Mouse (Mus musculus): ENCODE data around the gene Gdf7.

Gene Gdf7

GRCm38 (mm10) chr12:8326825-8327674, 25.3 kb upstream of the Gdf7 start:
- DNase-seq, result peak; percentile 94

GRCm38 (mm10) chr12:8325943-8326522, 24.3 kb upstream of the Gdf7 start:
- DNase-seq, result no peak

- DNase-seq, result peak; percentile 48
Observed at GRCm38 (mm10) chr12:8325245-8325942, 23.6 kb upstream of the Gdf7 start.

DNA sequence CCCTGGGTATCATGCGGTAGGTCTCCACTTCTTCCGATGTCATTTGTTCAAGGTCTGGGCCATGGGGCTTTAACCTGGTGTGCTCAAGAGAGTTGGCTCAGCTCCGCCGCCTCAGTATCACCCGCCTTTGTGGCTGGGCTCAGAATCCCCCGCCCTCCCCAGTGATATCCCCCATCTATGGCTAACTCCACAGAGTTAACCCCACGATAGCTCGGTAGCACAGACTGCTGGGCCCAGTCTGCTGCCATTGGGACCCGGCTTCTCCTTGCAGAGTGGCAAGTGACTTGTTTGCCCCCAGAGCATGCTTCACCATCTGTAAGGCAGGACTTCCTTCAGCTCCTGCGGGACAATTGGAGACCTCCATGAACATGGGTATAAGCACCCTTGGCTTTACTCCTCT, 22.3 kb upstream of the Gdf7 start:
- no peak for DNase-seq

DNA sequence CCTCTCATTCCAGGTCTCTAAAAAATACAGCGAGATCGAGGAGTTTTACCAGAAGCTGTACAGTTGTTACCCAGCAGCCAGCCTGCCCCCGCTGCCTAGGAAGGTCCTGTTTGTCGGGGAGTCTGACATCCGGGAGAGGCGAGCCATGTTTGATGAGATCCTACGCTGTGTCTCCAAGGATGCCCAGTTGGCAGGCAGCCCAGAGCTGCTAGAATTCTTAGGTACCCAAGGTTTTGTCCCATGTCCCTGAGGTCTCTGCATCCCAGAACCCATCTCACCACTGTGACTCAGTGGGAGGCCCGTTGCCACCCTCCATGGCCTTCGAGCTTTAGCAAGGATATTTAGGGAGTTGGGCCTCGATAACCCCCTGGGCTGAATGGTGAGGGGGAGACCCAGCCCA, 19.8 kb upstream of the Gdf7 start:
- no peak for DNase-seq

DNA sequence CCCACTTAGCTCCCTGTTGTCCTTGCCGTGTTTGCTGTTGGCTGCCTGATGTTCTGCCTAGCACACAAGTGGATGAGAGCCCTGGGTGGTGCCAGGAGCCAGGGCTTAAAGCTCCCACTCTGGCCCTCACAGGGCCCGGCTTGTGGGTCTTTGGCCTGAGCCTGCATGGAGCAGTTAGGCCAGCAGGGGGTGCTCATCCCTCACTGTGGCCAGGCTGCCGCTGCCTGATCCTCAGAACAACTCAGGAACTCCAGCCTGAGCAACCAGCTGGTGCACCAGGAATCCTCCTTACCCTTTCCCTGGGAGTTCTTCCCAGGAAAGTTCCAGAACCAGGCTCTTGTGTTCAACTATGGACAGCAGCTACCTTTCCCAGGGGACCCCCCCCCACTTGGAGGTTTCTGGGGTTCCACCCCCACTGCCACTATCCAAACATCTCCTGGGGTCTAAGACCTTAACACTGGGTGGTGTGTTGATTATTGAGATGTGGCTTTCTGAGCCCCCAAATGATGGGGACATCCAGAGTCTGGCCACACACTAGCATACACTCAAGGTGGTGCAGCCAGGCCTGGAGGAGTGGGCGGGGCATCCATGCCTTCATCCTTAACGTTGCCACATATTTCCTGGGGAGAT, 18.4 kb upstream of the Gdf7 start:
- peak; percentile 83 for DNase-seq

GRCm38 (mm10) chr12:8316541-8316940, 14.8 kb upstream of the Gdf7 start:
- DNase-seq, result no peak

GRCm38 (mm10) chr12:8313773-8314172, 12.0 kb upstream of the Gdf7 start:
- DNase-seq, result no peak

DNA sequence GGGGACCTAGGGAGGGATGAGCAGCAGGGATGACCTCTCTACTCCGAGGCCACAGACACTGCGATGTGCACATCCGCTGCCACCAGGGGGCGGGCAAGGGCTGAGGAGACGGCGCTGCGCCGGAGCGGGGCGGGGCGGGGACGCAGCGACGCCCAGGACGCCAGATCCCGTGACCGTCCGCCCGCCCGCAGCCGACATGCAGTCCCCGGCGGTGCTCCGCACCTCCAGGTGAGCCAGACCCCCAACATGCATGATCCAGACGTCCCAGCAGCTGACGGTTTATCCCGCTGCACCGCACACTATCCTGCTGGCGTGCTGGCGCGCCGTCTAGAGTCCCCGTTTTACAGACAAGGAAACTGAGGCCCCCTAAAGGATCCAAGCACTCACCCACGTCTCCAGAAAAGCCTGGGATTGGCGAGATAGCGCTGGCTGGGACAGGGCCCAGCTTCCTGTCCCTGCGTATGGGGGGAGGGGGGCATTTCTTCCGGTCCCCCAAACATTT, 11.6 kb upstream of the Gdf7 start, which contains the start of gene Hs1bp3:
TSS of gene Hs1bp3 (plus strand) at position 163 of the 502 bp plus-strand sequence.
- DNase-seq, result peak; percentile 81

- no peak for DNase-seq
Observed at GRCm38 (mm10) chr12:8312266-8312665, 10.5 kb upstream of the Gdf7 start.

DNA sequence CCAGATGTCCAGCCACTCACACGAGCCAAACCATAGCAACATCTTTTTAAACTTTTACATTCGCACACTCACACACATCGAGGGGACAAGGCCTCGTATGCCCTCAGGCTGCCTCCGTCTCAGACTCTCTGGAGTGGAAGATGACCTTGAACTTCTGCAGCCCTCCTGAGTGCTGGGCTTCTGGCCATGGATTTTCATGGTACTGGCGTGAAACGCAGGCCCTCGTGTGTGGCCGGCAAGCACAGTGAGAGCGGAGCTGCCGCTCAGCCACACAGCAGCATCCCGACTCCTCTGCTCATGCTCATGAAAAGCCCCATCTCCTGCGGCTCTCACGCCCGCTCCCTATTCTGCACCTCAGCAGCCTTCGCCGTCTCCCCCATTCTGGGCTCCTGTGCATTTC, 9.2 kb upstream of the Gdf7 start:
- DNase-seq, result no peak

DNA sequence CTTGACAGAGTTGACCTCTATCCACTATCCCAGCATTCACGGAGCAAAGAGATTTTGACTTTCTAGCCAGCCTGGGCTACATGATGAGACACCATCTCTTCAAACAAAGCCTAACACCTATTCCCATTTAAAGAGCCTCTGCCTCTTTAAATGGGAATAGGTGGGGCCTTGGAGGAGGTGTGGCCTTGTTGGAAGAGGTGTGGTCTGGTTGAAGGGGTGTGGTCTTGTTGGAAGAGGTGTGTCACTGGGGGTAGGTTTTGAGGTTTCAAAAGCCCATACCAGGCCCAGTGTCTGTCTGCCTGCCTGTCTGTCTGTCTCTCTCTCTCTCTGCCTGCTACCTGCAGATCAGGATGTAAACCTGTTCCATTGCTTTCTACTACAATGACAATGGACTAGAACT, 5.2 kb upstream of the Gdf7 start:
- DNase-seq, result no peak

DNA sequence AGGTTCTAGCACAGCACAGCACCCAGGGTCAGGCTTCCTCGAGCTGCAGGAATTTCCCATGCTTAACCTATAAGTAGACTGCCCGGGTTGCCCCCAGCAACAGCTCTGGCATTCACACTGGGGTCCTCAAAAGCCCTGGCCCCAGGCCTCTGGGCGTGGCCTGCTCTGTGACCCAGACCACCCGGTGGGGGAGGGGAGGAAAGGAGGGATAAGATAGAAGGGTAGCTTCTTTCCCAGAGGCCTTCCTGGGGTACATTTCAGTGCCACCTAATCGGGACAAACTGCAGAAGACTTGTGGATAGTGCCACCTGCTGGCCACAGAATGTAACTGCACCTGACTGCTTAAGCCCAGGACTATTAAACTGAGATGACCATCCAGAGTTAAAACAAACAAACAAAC, 4.7 kb upstream of the Gdf7 start:
- DNase-seq, result peak; percentile 67

DNA sequence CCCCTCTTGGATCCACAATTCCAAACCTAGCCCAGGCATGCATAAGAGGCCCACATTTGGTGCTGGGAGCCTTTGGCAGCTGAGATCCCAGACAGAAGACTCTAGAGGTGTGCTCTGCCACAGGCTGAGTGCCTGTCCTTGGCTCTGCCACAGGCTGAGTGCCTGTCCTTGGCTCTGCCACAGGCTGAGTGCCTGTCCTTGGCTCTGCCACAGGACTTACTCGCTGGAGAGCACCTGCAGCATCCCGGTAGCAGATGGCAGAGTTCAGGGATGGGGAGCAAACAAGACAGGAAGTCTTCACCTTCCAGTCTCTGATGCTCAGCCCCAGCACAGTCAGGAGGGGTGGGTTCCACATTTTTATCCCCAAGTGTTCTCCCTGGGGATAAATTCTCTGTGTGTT, 3.5 kb upstream of the Gdf7 start:
- DNase-seq, result no peak

DNA sequence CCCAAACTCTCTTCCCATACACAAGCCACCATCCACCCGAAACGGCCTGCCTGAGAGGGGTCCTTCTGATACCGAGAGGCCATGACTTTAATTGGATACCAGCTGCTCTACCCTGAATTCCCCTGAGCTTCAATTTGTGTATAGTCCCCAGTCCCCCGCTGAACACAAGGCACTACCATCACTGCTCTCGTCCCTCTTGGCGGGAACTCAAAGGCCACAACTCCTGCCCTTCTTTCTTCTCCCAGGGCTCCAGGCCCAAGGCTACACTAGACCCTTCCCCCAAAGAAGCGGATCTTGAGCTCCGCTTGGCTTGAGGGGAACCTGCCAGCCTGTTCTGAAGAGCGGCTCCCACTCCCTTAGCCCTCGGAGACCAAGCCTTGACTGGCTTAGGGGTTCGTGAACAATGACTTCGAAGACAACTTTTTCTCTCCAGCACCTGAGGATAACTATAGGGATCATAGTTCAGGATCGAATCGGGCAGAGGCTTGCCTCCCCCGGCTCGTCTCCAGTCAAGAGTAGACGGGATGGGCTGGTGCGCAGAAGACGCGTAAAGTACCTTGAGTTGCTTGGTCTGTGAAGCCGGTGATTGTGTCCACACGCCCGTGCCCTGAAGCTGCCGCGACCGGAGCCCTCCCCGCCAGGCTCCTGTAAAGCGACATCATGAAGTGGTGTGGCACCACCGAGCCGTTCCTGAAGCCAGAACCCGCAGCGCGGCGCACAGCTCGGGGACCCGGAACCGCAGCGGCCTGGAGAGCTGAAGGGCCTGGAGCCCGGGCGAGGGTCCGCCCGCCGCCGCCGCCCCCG, 541 bp downstream of the Gdf7 start:
- no peak for DNase-seq

- DNase-seq, result no peak
Observed at GRCm38 (mm10) chr12:8300521-8300920, 1.2 kb downstream of the Gdf7 start.

DNA sequence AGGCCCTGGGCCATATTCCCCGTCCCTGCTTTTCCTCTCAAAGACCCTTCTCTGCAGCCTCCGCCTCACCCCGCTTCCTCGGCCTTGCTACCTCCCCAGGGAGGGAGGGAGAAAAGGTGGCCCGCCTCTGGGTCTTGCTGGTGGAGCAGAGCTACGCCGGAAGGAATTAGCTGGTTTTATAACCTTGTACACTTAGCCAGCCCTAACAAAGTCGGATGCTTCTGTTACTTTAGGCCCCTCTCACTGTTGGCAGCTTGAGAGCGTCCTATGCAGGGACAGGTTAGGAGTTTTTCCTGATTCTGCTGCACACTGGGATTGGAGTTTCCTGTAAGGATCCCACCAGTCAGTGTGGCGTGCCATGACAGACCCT, 1.7 kb downstream of the Gdf7 start:
- no peak for DNase-seq

DNA sequence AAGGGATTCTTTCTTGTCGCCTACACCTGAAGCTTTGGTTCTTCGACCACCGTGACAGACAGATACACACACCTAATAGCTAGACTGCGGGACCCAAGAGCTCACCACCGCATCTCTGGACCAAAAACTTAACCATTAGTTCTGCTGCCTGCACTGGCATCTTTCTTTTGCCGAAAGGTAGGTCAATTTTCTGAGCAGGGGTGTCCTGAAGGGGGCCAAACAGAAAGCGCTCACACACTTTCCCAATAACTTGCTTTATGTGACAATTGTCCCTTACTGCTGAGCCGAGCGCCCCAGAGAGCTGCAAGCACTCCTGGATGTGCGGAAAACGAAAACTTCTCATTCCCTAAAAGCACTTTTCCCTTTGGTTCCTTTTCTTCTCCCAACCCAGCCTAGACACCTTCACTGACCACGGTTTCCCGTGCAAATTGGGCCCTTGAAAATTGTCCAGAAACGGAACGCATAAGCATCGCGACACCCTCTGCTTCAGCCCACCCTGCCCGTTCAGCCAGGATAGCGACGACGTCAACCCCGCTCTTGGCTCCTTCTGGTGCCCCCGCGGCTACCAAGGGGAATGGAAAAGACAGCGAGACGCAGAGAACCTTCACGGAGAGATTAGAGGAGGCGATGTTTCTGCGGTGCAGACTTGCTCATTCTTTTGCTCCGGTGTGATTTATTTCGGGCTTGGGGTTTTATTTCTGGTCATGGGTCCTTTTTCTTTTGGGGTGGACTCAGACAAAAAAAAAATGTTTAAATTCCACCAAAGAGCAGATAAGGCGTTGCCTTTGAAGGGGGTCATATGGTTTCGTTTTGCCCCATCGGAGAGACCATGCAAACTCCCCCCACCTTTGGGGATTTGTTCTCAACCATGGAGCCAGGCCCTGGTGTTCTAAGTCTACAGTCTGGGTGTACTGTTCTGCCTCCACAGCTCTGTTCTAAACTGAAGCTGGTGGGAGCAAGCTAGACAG, 2.3 kb downstream of the Gdf7 start:
- no peak for DNase-seq

DNA sequence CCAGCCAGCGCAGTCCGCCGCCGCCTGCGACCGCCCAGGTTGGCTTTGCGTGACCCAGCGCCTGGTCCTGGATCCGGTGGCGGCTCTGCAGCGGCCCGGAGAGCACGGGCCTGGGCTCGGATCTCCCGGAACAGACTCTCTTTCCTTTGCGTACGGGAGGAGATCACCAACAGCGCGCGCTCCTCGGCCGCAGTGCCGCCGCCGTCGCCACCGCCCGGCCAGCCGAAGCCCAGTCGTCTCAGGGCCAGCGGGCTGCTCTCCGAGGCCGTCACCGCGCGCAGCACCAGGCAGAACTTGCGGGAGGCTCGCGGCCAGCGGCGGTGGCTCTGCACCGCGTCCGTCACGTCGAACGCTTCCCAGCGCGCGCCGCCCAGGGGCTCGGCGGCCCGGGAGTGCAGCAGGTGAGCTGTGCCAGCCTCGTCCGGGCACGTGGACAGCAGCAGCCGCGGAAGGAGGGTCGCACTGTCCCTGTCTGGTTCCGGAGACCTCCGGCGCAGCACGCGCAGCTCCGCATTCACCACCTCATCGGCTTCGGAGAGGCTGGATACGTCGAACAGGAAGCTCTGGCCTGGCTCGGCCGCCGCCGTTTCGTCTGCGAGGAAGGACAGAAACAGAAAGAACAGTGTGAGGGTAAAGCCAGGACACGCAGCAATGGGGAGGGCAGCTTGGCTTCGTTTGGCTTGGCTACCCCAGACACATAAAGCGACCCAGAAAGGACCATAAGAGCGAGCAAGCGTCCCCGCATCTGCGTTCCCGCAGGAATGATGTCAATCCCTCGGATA, 3.2 kb downstream of the Gdf7 start:
- no peak for DNase-seq

GRCm38 (mm10) chr12:8297586-8298214, 4.1 kb downstream of the Gdf7 start:
- DNase-seq, result no peak
